Mouse (Mus musculus): ENCODE measurements around the gene Adgrl1. TPM values are rescaled to one million over a fixed set of nuclear protein-coding genes. Genes with fewer than 3 reads are reported as not detected.
A peak's percentile ranks its signal among the peaks of the same experiment; 100 is the strongest.

Gene Adgrl1
- polyA plus RNA-seq, 1 experiment = 327 TPM

DNA sequence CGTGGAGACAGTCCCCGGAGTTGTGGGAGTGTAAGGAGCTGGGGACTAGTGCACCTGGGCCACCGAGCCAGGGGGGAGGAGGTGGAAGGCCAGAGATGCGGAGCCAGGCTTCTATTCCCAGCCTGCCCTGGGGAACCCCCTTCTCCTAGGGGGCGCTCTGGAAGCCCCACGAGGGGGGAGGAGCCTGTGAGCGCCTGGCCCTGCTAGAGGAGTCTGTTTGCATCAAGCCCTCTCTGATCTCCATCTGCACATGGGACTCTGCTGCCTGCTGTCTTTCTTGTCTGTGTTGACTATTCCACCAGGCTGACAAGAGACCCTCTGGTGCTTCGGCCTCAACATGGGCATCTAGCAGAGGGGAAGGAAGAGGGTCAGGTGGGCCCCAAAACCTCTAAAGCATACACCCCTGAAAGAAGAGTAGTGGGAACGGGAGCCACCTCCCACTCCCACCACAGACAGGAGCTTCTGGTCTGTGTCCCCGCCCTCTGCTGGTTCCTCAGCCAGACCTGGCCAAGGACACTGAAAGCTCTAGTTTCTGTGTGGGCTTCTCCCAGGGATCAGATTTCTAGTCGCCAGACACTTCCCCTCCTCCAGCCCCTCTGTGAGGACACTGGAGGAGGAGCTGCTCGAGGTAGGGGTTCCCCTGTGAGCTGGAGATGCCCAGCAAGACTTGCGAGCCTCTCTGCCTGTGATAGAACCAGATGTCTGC lies 3.2 kb downstream of the Adgrl1 start:
- TF ChIP-seq CTCF (IDR thresholded peaks at IDR 0.05; ENCODE audit: borderline replicate concordance, extremely low read depth, insufficient read depth, insufficient read length) = 0 out of 2 replicates have a peak, but pooled peaks have one; percentile 16
- TF ChIP-seq POLR2A (IDR thresholded peaks at IDR 0.05; ENCODE audit: borderline replicate concordance, extremely low read depth, insufficient read depth, insufficient read length, poor library complexity, severe bottlenecking) = no peak

DNA sequence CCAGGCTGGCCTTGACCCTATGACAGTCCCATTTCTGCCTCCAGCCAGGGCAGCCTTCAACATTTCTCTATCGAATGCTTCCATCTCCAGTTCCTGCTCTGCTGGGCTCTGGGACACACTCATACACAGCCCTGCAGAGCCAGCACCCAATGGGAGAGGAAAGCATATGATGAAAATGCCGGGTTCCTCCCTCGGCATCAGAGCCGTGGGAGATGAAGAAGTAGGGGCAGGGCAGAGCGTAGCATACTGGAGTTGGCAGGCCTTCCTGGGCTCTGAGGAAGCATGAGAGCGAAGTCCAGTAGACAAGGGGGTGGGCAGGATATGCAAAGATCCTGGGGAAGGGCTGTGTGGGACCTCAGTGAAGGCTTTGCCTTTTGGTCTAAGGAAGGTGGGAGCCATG lies 8.7 kb downstream of the Adgrl1 start:
- no peak for DNase-seq (ENCODE audit: low read depth)
- no peak for TF ChIP-seq POLR2A (IDR thresholded peaks at IDR 0.05; ENCODE audit: borderline replicate concordance, extremely low read depth, insufficient read depth, insufficient read length, poor library complexity, severe bottlenecking)
- no peak for TF ChIP-seq CTCF (IDR thresholded peaks at IDR 0.05; ENCODE audit: borderline replicate concordance, extremely low read depth, insufficient read depth, insufficient read length)

More for the DNA sequence above, 3.2 kb downstream of the Adgrl1 start:
- DNase-seq (ENCODE audit: low read depth) = peak; percentile 22

DNA sequence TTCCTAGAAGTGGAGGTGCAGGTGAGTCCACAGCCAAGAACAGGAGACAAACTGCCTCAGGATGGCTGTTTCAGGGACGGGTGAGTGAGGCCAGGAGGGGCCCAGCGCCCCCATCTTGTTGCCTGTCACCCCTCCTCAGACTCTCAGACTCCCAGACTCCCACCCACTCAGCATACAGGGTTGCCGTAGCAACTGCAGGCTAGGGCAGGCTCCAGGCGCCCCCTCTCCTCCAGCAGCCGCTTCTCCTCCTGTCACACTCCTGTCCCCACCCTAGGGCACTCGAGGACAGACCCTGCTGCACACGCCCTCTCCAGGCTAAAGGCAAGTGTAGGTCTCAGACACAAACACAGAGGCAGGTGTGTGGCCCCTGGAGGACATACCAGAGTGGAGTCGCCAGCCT lies 9.4 kb downstream of the Adgrl1 start:
- DNase-seq (ENCODE audit: low read depth) = no peak
- TF ChIP-seq POLR2A (IDR thresholded peaks at IDR 0.05; ENCODE audit: borderline replicate concordance, extremely low read depth, insufficient read depth, insufficient read length, poor library complexity, severe bottlenecking) (no peak), CTCF (IDR thresholded peaks at IDR 0.05; ENCODE audit: borderline replicate concordance, extremely low read depth, insufficient read depth, insufficient read length) (no peak)

DNA sequence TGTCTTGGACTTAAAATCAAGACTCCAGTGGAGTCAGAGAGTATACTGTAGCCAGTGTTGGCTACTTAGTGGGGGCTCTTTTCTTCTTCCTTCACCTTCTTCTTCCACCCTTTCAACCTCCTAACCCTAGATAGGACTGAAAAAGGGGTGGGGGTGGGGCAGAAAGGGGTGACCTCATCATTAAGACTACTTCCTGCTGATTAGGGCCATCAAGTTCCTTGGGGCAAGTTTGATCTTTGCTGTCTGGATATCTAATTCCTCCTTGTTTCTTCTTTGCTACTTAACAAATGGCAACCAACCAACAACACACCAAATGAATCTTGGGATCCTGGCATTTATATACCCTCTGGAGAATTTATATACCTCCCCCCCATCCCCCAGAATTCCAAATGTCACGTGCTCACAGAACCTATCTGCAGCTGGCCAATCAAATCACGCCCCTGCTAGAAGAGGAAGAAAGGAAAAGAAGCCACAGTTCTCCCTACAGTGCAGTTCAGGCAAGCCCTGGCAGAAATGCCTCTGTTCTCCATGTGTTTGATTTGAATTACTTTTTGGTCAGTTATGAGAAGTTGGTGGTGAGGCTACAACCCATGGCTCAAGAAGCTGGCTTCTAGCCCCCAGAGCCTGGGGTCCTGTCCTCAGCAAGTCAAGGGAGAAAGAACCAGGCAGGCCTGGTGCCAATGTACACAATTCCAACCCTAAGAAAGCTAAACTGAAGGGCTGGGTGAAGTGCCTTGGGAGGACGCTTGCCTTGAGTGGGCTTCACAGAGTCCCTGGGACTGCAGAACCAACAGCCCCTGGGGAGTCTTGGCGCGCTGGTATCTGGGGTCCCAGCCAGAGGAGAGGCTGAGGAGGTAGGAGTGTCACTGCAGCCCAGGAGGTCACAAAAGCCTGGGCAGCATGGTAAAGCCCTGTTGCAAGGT lies 12.2 kb downstream of the Adgrl1 start:
- no peak for DNase-seq (ENCODE audit: low read depth)

DNA sequence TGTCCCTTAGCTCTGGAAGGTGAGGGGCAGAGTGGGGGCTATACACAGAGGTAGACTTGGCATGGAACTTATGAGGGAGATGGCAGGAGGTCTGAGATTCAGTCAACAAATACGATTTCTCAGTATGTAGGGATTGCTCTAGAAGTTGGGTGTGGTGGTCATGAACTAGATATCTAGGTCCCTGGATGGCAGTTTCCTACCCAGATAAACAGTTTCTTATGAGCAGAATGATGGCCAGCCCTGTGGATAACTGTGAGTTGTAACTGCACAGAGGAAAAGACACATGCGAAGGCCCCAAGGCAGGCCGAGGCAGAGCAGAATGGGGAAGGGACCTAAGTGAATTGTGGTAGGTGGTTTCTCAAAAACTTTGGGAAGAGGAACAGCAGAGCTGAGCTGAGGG lies 14.3 kb downstream of the Adgrl1 start:
- no peak for DNase-seq (ENCODE audit: low read depth)
- no peak for TF ChIP-seq CTCF (IDR thresholded peaks at IDR 0.05; ENCODE audit: borderline replicate concordance, extremely low read depth, insufficient read depth, insufficient read length)
- TF ChIP-seq POLR2A (IDR thresholded peaks at IDR 0.05; ENCODE audit: borderline replicate concordance, extremely low read depth, insufficient read depth, insufficient read length, poor library complexity, severe bottlenecking) = no peak

More for the DNA sequence above, 12.2 kb downstream of the Adgrl1 start:
- TF ChIP-seq CTCF (IDR thresholded peaks at IDR 0.05; ENCODE audit: borderline replicate concordance, extremely low read depth, insufficient read depth, insufficient read length) = no peak
- no peak for TF ChIP-seq POLR2A (IDR thresholded peaks at IDR 0.05; ENCODE audit: borderline replicate concordance, extremely low read depth, insufficient read depth, insufficient read length, poor library complexity, severe bottlenecking)

DNA sequence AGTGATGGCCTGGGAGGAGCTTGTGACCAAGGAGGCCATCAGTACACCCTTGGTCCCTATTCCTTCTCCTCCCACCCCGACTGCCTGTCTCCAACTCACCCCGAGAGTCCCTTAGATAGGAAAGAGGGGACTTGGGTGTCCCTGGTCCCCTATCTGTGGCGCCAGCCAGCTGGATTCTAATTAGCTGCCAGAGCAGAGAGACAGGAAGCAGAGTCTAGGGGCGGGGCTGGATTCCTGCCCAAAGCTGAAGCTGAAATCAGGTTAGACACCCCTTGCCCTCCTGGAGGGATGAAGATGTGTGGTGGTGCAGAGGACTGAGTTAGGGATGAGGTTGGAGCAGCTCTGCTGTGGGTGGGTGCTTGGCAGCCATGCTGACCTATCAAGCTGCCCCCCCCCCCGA lies 15.0 kb downstream of the Adgrl1 start:
- DNase-seq (ENCODE audit: low read depth) = peak; percentile 17
- TF ChIP-seq CTCF (IDR thresholded peaks at IDR 0.05; ENCODE audit: borderline replicate concordance, extremely low read depth, insufficient read depth, insufficient read length) = no peak
- TF ChIP-seq POLR2A (IDR thresholded peaks at IDR 0.05; ENCODE audit: borderline replicate concordance, extremely low read depth, insufficient read depth, insufficient read length, poor library complexity, severe bottlenecking) = no peak

DNA sequence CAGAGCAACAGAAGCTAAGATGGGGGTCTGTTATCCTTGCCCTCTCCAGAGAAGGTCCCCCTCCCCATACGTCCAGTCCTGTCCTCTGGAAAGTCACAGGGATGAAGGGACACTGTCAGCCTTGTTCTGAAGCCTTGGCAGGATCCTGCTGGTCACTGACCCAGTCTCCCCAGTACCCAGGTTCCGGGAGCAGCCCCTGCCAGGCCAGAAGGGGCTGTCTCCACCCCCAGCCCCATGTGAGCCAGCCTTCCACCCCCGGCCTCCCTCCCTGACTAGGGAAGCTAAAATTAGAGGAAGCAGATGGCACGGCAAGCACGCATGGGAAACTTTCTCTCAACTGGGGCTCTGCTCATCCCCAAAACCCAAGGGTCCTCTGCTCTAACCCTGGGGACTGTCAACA lies 16.1 kb downstream of the Adgrl1 start:
- TF ChIP-seq POLR2A (IDR thresholded peaks at IDR 0.05; ENCODE audit: borderline replicate concordance, extremely low read depth, insufficient read depth, insufficient read length, poor library complexity, severe bottlenecking) (no peak), CTCF (IDR thresholded peaks at IDR 0.05; ENCODE audit: borderline replicate concordance, extremely low read depth, insufficient read depth, insufficient read length) (no peak)
- no peak for DNase-seq (ENCODE audit: low read depth)

DNA sequence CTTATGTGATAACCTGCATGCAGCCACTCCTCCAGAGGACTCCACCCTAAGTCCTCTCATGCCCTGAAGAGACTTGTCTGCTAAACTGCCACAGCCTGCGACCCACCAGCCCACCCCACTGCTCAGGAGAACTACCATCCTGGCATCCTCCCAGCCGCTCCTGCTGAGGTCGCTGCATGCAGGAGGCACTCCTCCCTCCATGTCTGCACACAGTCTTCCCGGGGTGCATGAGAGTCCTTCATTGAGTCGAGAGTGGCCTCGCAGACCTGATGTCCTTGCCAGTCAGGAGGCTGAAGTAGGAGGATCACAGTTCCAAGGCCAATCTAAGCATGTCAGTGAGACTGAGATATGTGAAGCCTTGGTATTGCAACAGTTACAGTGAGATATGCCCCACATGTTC lies 17.7 kb downstream of the Adgrl1 start:
- TF ChIP-seq CTCF (IDR thresholded peaks at IDR 0.05; ENCODE audit: borderline replicate concordance, extremely low read depth, insufficient read depth, insufficient read length) (no peak), POLR2A (IDR thresholded peaks at IDR 0.05; ENCODE audit: borderline replicate concordance, extremely low read depth, insufficient read depth, insufficient read length, poor library complexity, severe bottlenecking) (no peak)
- no peak for DNase-seq (ENCODE audit: low read depth)

DNA sequence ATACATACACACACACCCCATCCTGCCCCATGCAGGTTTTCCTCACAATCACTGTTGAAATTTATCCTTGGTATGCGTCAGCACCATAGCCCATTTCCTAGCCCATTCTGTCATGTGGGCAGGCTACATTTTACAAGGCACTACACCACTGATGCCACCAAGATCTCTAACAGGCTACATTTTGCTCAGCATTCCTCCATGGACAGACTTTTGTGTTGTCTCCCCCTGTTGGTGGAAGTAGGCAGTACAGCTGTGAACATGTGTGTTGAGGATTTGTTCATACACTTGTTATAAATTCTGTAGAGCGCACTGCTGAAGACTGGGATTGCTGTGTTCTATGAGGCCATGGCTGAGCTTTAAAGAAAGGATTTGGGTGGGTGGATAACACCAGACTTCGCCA lies 21.7 kb downstream of the Adgrl1 start:
- TF ChIP-seq CTCF (IDR thresholded peaks at IDR 0.05; ENCODE audit: borderline replicate concordance, extremely low read depth, insufficient read depth, insufficient read length) (peak; percentile 86; the same call in 1 of the 2 replicates), POLR2A (IDR thresholded peaks at IDR 0.05; ENCODE audit: borderline replicate concordance, extremely low read depth, insufficient read depth, insufficient read length, poor library complexity, severe bottlenecking) (no peak)
- peak; percentile 89 for DNase-seq (ENCODE audit: low read depth)

DNA sequence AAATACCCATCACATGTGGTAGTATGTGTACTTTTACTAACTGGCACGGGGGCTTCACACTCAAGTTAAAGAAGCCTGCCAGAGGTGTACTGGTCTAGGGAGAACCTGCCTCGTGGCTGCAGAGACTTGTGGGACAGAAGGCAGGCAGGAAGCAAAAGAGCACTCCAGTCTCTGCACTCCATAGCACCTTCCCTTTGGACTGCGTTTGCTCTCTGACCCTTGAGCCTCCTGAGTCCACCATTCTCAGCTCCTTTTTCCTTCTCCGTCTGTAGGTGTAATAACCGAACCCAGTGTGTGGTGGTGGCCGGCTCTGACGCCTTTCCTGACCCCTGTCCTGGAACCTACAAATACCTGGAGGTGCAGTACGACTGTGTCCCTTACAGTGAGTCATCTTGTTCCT lies 22.8 kb downstream of the Adgrl1 start:
- TF ChIP-seq CTCF (IDR thresholded peaks at IDR 0.05; ENCODE audit: borderline replicate concordance, extremely low read depth, insufficient read depth, insufficient read length) = no peak
- no peak for TF ChIP-seq POLR2A (IDR thresholded peaks at IDR 0.05; ENCODE audit: borderline replicate concordance, extremely low read depth, insufficient read depth, insufficient read length, poor library complexity, severe bottlenecking)
- no peak for DNase-seq (ENCODE audit: low read depth)

DNA sequence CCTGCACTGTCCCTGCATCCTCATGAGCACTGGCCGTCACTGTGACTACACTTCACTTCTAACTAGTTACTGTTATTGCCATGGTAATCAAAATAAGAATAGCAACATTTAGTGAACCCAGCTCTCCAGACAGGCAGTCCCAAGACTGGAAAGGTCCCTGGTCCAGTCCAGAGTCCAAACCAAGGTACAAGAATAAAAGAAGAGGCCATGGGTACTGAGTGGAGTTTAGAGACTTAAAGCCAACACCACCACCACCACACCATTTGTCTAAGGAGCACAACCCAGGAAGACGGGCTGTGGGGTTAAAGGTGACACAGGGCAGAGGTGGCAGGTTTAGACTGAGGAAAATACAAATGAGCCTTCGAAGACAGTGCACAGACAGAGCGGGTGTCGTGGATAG lies 24.7 kb downstream of the Adgrl1 start:
- no peak for DNase-seq (ENCODE audit: low read depth)
- no peak for TF ChIP-seq POLR2A (IDR thresholded peaks at IDR 0.05; ENCODE audit: borderline replicate concordance, extremely low read depth, insufficient read depth, insufficient read length, poor library complexity, severe bottlenecking)
- TF ChIP-seq CTCF (IDR thresholded peaks at IDR 0.05; ENCODE audit: borderline replicate concordance, extremely low read depth, insufficient read depth, insufficient read length) = no peak

All from brain, embryonic 14.5 days (tissue).